Mouse (Mus musculus) yolk sac, embryonic 10.5 days (tissue): Measurements from ENCODE around the gene March2.

Experiments
- DNase-seq: peaks from one replicate; pipeline ENCODE4 v3.0.0-alpha.2; 2017; ENCODE audit warnings: low spot score

March2 gene

GRCm38 (mm10) chr17:33637038-33637437 is 81.4 kb downstream of the March2 start:
- DNase-seq = no peak
